Mouse (Mus musculus): ENCODE measurements at regions not wholly inside any gene's neighbourhood (a gene's known extent, or its start where the extent isn't known, plus 50 kb on each side); places are given as distances from the start of the nearest gene placed in this dataset.

- no peaks in the 10 kb centered on the region; the same call in none of the 2 replicates for H3K4me1 ChIP-seq (replicated peaks; ENCODE audit: control insufficient read depth, insufficient read depth, low read length)
- no peaks in the 10 kb centered on the region for H3K36me3 ChIP-seq (ENCODE audit: control insufficient read depth, insufficient read depth, low read length)
- no peaks in the 10 kb centered on the region for H3K27me3 ChIP-seq (replicated peaks; ENCODE audit: control insufficient read depth, insufficient read depth, low read length)
- no peak overlapping the region for H3K4me2 ChIP-seq
- DNase-seq (ENCODE audit: low spot score): no peak
- H3K27ac ChIP-seq (ENCODE audit: low read depth, low read length): no peak overlapping the region
- no peak for ATAC-seq (replicated peaks; ENCODE audit: low FRiP score)
- WGBS: 81% methylated on average over 14 of the region's 14 CpGs
- H3K4me3 ChIP-seq (ENCODE audit: low read depth, low read length): no peak overlapping the region
- H3K9ac ChIP-seq (ENCODE audit: low read depth, low read length): no peak overlapping the region
- no peaks in the 10 kb centered on the region for H3K9me3 ChIP-seq (ENCODE audit: control insufficient read depth, low read length)
Measured at GRCm38 (mm10) chr17:47194463-47195012, 174.1 kb upstream of the Mrps10 start.

- H3K4me3 ChIP-seq (ENCODE audit: low read depth, low read length): no peak overlapping the region
- WGBS: 70% methylated on average over 3 of the region's 3 CpGs
- H3K4me1 ChIP-seq (replicated peaks; ENCODE audit: control insufficient read depth, insufficient read depth, low read length): no peaks in the 10 kb centered on the region
- H3K27ac ChIP-seq (ENCODE audit: low read depth, low read length): no peak overlapping the region
- no peaks in the 10 kb centered on the region for H3K27me3 ChIP-seq (replicated peaks; ENCODE audit: control insufficient read depth, insufficient read depth, low read length)
- DNase-seq (ENCODE audit: low spot score) (no peak), ATAC-seq (replicated peaks; ENCODE audit: low FRiP score) (no peak)
- H3K9me3 ChIP-seq (ENCODE audit: control insufficient read depth, low read length): no peaks in the 10 kb centered on the region
- H3K36me3 ChIP-seq (ENCODE audit: control insufficient read depth, insufficient read depth, low read length): no peaks in the 10 kb centered on the region
- H3K4me2 ChIP-seq: no peak overlapping the region
- no peak overlapping the region for H3K9ac ChIP-seq (ENCODE audit: low read depth, low read length)
Measured at GRCm38 (mm10) chr17:47191416-47191815, 177.3 kb upstream of the Mrps10 start.

- Histone ChIP-seq H3K9me3 (ENCODE audit: control insufficient read depth, low read length) (no peaks in the 10 kb centered on the region), H3K27ac (ENCODE audit: low read depth, low read length) (no peak overlapping the region), H3K9ac (ENCODE audit: low read depth, low read length) (no peak overlapping the region), H3K4me3 (ENCODE audit: low read depth, low read length) (no peak overlapping the region), H3K27me3 (replicated peaks; ENCODE audit: control insufficient read depth, insufficient read depth, low read length) (no peaks in the 10 kb centered on the region), H3K4me2 (no peak overlapping the region), H3K4me1 (replicated peaks; ENCODE audit: control insufficient read depth, insufficient read depth, low read length) (0 out of 2 replicates have a peak, but pooled peaks cover under 1% of the 10 kb centered on the region), H3K36me3 (ENCODE audit: control insufficient read depth, insufficient read depth, low read length) (no peaks in the 10 kb centered on the region)
- no peak for ATAC-seq (replicated peaks; ENCODE audit: low FRiP score)
- no peak for DNase-seq (ENCODE audit: low spot score)
- 78% methylated on average over 7 of the region's 7 CpGs for WGBS
Measured at GRCm38 (mm10) chr17:47189770-47190169, 178.9 kb upstream of the Mrps10 start.

GRCm38 (mm10) chr17:47184148-47184547 lies 173.8 kb upstream of the Ubr2 start:
- no peaks in the 10 kb centered on the region for H3K27me3 ChIP-seq (replicated peaks; ENCODE audit: control insufficient read depth, insufficient read depth, low read length)
- H3K9me3 ChIP-seq (ENCODE audit: control insufficient read depth, low read length): no peaks in the 10 kb centered on the region
- no peak for DNase-seq (ENCODE audit: low spot score)
- H3K27ac ChIP-seq (ENCODE audit: low read depth, low read length): peak overlapping the region; percentile 64
- H3K9ac ChIP-seq (ENCODE audit: low read depth, low read length): no peak overlapping the region; the same call in 1 of the 2 replicates
- H3K4me3 ChIP-seq (ENCODE audit: low read depth, low read length): no peak overlapping the region
- peak overlapping the region; percentile 31 for H3K4me2 ChIP-seq
- H3K4me1 ChIP-seq (replicated peaks; ENCODE audit: control insufficient read depth, insufficient read depth, low read length): peaks cover 6% of the 10 kb centered on the region
- H3K36me3 ChIP-seq (ENCODE audit: control insufficient read depth, insufficient read depth, low read length): no peaks in the 10 kb centered on the region
- 28% methylated on average over 6 of the region's 6 CpGs for WGBS
- ATAC-seq (replicated peaks; ENCODE audit: low FRiP score): no peak

GRCm38 (mm10) chr17:47182118-47182517 lies 171.8 kb upstream of the Ubr2 start:
- H3K36me3 ChIP-seq (ENCODE audit: control insufficient read depth, insufficient read depth, low read length): no peaks in the 10 kb centered on the region
- no peak for DNase-seq (ENCODE audit: low spot score)
- H3K9me3 ChIP-seq (ENCODE audit: control insufficient read depth, low read length): no peaks in the 10 kb centered on the region
- peaks cover 11% of the 10 kb centered on the region for H3K4me1 ChIP-seq (replicated peaks; ENCODE audit: control insufficient read depth, insufficient read depth, low read length)
- no peak overlapping the region for H3K27ac ChIP-seq (ENCODE audit: low read depth, low read length)
- no peak for ATAC-seq (replicated peaks; ENCODE audit: low FRiP score)
- H3K4me2 ChIP-seq: no peak overlapping the region
- no peak overlapping the region for H3K4me3 ChIP-seq (ENCODE audit: low read depth, low read length)
- no peaks in the 10 kb centered on the region; the same call in 1 of the 2 replicates for H3K27me3 ChIP-seq (replicated peaks; ENCODE audit: control insufficient read depth, insufficient read depth, low read length)
- H3K9ac ChIP-seq (ENCODE audit: low read depth, low read length): no peak overlapping the region
- 54% methylated on average over 6 of the region's 6 CpGs for WGBS

- Histone ChIP-seq H3K36me3 (ENCODE audit: control insufficient read depth, insufficient read depth, low read length) (no peaks in the 10 kb centered on the region), H3K27ac (ENCODE audit: low read depth, low read length) (no peak overlapping the region), H3K27me3 (replicated peaks; ENCODE audit: control insufficient read depth, insufficient read depth, low read length) (no peaks in the 10 kb centered on the region; the same call in 1 of the 2 replicates), H3K9me3 (ENCODE audit: control insufficient read depth, low read length) (no peaks in the 10 kb centered on the region), H3K4me1 (replicated peaks; ENCODE audit: control insufficient read depth, insufficient read depth, low read length) (peaks cover 15% of the 10 kb centered on the region), H3K9ac (ENCODE audit: low read depth, low read length) (no peak overlapping the region), H3K4me3 (ENCODE audit: low read depth, low read length) (no peak overlapping the region), H3K4me2 (no peak overlapping the region)
- no peak for DNase-seq (ENCODE audit: low spot score)
- no peak for ATAC-seq (replicated peaks; ENCODE audit: low FRiP score)
- 74% methylated on average over 5 of the region's 5 CpGs for WGBS
Measured at GRCm38 (mm10) chr17:47179410-47179809, 169.1 kb upstream of the Ubr2 start.

- H3K9ac ChIP-seq (ENCODE audit: low read depth, low read length): no peak overlapping the region
- no peak for ATAC-seq (replicated peaks; ENCODE audit: low FRiP score)
- no peak overlapping the region for H3K4me3 ChIP-seq (ENCODE audit: low read depth, low read length)
- H3K27ac ChIP-seq (ENCODE audit: low read depth, low read length): no peak overlapping the region; the same call in 1 of the 2 replicates
- H3K4me2 ChIP-seq: no peak overlapping the region
- WGBS: 49% methylated on average over 5 of the region's 5 CpGs
- peaks cover 17% of the 10 kb centered on the region for H3K4me1 ChIP-seq (replicated peaks; ENCODE audit: control insufficient read depth, insufficient read depth, low read length)
- no peaks in the 10 kb centered on the region for H3K9me3 ChIP-seq (ENCODE audit: control insufficient read depth, low read length)
- DNase-seq (ENCODE audit: low spot score): no peak
- no peaks in the 10 kb centered on the region for H3K36me3 ChIP-seq (ENCODE audit: control insufficient read depth, insufficient read depth, low read length)
- no peaks in the 10 kb centered on the region; the same call in 1 of the 2 replicates for H3K27me3 ChIP-seq (replicated peaks; ENCODE audit: control insufficient read depth, insufficient read depth, low read length)
Measured at GRCm38 (mm10) chr17:47178705-47179104, 168.3 kb upstream of the Ubr2 start.

- no peaks in the 10 kb centered on the region; the same call in 1 of the 2 replicates for H3K27me3 ChIP-seq (replicated peaks; ENCODE audit: control insufficient read depth, insufficient read depth, low read length)
- H3K9me3 ChIP-seq (ENCODE audit: control insufficient read depth, low read length): no peaks in the 10 kb centered on the region
- WGBS: 78% methylated on average over 8 of the region's 8 CpGs
- H3K4me3 ChIP-seq (ENCODE audit: low read depth, low read length): no peak overlapping the region
- no peak overlapping the region for H3K27ac ChIP-seq (ENCODE audit: low read depth, low read length)
- H3K9ac ChIP-seq (ENCODE audit: low read depth, low read length): no peak overlapping the region
- H3K4me1 ChIP-seq (replicated peaks; ENCODE audit: control insufficient read depth, insufficient read depth, low read length): peaks cover 17% of the 10 kb centered on the region
- no peaks in the 10 kb centered on the region for H3K36me3 ChIP-seq (ENCODE audit: control insufficient read depth, insufficient read depth, low read length)
- ATAC-seq (replicated peaks; ENCODE audit: low FRiP score) (no peak), DNase-seq (ENCODE audit: low spot score) (no peak)
- no peak overlapping the region for H3K4me2 ChIP-seq
Measured at GRCm38 (mm10) chr17:47177671-47178246, 167.4 kb upstream of the Ubr2 start.

GRCm38 (mm10) chr17:47176328-47176727 lies 166.0 kb upstream of the Ubr2 start:
- no peak for DNase-seq (ENCODE audit: low spot score)
- no peaks in the 10 kb centered on the region for H3K9me3 ChIP-seq (ENCODE audit: control insufficient read depth, low read length)
- H3K36me3 ChIP-seq (ENCODE audit: control insufficient read depth, insufficient read depth, low read length): no peaks in the 10 kb centered on the region
- no peak overlapping the region for H3K9ac ChIP-seq (ENCODE audit: low read depth, low read length)
- no peak overlapping the region for H3K4me2 ChIP-seq
- H3K4me3 ChIP-seq (ENCODE audit: low read depth, low read length): no peak overlapping the region
- WGBS: 36% methylated on average over 5 of the region's 5 CpGs
- no peaks in the 10 kb centered on the region; the same call in 1 of the 2 replicates for H3K27me3 ChIP-seq (replicated peaks; ENCODE audit: control insufficient read depth, insufficient read depth, low read length)
- H3K4me1 ChIP-seq (replicated peaks; ENCODE audit: control insufficient read depth, insufficient read depth, low read length): peaks cover 17% of the 10 kb centered on the region
- H3K27ac ChIP-seq (ENCODE audit: low read depth, low read length): no peak overlapping the region
- ATAC-seq (replicated peaks; ENCODE audit: low FRiP score): no peak

All from liver, embryonic 11.5 days (tissue).